Mouse (Mus musculus) NIH3T3 (cell line): ENCODE measurements around the gene Prkg1.
"Not testable (repeated sequence)": the region's sequence is repeated elsewhere in the genome, so short reads cannot be mapped to it uniquely, and the experiment has no call there.

Source experiments
- DNase-seq: peaks from one replicate; pipeline ENCODE4 v3.0.0-alpha.2; 2012; ENCODE audit warnings: low read depth

Prkg1 gene

DNA sequence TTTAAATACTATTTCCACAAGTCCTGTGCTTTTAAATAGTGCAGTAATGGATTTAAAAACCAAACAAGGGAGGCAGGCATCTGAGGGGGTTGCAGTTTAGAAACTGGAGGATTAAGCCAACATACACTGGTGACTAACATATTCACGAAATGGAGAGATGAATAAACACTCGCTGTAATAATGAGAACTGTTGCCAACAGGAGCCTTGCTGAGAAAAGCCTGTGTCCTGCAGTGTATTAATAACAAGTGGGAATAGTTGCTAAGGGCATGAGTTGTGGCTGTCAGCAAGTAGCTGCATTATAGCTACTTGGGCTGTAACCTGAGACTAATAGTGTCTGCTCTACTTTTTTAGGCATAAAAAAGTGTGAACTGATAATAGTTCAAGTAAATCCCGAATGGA, 480.3 kb downstream of the Prkg1 start:
- DNase-seq, result peak; percentile 87

DNA sequence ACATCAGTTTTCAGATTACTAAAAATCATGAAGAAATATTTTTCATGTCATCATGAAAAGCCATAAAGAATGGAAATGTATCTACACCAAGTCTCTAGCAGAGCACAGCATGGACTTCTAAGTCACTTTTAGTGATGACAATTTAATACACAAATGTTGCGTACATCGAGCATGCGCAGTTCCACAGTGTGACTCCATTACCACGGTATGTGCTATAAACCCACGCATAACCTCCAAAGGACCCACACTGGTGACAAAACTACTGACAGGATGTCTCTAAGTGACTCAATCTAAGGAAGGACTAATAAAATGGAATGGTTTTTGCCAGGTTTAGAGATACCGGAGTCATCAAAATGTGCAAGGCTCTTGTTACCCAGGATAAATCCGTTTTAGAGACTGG, 480.7 kb downstream of the Prkg1 start:
- peak; percentile 65 for DNase-seq

DNA sequence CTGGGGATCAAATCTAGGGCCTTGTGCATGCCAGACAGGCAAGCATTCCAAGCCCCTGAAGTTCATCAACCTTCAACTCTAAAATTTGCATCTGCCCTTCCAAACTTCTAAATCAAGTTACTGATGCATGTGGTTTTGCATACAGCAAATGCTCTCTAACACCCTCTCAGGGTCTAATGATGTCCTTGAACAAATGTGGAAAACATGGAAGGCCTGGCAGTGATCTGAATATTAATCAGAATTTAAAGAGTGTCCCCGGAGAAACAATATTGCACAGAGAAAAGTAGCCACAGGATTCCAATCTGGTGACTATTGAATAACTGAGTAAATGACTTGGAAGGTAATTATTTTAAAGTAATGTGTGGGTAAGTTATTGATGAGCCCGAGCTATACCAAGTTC, 481.2 kb downstream of the Prkg1 start:
- no peak for DNase-seq

DNA sequence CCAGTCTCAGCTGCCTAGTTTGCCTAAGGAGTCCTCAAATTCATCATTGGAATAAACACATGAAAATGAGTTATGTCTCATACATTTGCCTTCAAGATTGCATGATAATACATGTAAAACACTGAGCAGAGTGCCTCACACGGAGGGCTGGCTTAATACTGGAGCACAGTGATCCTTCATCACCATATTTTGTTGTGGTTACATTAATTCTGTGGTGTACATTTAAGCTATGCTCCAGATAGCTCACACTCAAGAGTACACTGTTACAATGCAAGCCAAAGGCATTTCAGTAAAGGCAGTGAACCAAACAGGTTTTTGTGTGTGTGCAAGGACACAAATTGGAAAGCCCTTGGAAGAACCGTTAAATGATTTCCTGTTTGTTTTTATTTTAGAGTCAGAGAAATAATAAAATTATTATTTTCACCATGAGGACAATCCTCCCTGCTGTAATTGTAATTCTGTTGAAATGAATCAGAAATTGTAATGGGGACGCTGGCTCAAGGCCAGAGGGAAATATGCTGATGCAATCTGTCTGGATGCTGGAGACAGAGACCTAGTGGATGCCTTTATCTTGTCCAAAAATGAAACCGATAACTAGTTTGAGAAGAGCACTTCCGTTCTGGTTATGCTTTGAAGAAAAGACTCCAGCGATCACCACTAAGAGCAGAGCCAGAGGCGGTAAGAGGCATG, 484.9 kb downstream of the Prkg1 start:
- peak; percentile 68 for DNase-seq

DNA sequence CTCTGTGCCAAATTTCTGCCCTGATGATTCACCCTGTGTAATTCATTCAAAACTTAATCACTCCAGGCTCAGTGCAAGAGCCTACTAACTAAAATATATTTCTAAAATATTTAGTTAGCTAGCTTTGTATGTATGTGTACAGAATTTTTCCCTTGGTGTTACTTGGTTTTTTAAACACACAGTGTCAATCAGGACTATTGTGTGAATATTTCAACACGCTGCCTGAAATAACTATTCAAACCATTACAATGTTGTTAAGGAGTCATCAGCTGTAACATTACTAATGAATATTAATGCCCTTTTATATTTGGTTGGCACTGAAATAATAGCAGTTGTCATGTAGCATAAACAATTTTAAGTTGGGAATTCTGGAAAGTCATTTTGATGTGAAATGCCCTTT, 502.4 kb downstream of the Prkg1 start:
- DNase-seq, result no peak

DNA sequence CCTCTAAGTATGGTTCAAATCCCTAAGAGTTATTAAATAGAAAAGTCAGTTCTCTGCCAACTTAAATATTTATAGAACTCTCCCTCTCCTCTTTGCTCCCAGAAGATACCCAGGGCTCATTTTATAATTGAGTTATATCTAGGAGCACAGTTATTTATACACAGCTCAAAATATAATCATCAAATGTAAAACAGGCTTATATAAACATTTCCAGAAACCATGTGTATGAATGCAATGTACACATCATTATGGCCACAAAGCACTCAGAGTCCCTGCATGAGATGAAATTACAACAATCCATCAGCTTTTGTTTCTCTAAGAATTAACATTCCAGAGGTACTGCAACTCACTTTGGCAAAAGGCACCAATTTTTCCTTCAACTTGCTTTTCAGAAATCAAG, 504.3 kb downstream of the Prkg1 start:
- peak; percentile 37 for DNase-seq

DNA sequence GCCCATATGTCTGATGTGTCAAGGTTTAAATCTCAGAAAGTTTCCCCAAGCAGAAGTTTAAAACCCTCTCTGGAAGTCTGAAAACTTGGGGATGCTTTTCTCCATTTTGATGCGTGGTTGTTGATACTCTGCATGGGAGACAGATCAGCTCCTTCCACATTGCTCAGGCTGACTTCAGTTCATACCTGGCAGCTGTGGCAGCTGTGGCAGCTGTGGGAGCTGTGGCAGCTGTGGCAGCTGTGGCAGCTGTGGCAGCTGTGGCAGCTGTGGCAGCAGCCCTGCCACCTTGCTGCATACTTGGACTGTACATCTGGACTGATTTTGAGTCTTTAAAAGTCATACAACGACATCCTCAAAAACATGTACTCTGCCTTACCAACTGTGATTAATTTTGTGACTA, 509.1 kb downstream of the Prkg1 start:
- DNase-seq, result no peak

DNA sequence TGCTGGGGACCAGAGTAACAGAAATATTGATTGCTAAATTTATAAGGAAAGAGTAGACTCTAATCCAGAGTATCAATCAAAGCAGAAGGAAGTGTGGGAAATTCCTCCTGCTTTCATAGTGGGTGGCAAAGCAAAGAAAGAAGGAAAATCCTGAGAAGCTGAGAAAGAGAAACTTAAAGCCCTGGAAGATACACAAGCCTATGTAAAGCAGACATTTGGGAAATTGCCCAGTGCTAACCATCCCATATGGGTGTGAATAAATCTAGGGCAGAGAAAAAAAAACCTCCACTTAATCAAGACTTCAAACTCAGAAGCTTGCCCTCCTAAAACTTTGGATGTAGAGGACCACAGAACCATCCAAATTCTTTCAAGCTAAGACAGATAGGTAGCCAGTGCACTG, 532.4 kb downstream of the Prkg1 start:
- DNase-seq, result no peak

DNA sequence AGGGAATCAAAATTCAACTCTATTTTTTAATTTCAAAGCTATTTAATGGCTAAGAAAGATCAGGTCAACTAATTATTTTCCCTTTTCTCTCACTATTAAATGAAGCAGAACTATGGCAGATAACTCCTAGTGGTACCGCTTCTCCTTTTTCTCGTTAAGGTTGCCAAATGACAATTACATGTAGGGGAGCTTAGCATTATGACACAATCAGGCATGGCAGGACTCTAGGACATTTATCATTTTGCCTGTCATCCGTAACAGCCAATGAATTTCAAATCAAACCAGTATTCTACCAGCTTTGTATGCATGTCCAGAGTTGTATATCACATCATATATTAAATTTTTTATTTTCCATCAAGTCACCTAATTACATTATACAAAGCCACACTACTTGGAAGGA, 536.4 kb downstream of the Prkg1 start:
- no peak for DNase-seq

DNA sequence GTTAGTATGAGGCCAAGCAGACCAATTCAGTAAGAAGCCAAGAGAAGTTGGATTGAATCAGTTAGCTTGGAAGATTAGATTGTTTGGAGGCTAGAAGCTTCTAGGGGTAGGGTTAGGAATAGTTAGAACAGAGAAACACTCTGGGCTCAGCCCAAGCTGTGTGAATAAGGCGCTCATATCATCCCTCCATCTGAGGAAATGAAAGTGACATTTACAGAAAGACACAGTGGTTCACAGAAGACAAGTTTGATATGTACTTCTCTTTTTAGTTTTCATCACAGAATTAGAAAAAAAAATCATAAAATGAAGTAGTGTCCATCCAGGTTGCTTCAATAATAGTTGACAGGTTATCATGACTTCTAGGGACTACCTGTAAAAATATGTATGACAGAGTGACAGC, 541.4 kb downstream of the Prkg1 start:
- DNase-seq, result no peak

DNA sequence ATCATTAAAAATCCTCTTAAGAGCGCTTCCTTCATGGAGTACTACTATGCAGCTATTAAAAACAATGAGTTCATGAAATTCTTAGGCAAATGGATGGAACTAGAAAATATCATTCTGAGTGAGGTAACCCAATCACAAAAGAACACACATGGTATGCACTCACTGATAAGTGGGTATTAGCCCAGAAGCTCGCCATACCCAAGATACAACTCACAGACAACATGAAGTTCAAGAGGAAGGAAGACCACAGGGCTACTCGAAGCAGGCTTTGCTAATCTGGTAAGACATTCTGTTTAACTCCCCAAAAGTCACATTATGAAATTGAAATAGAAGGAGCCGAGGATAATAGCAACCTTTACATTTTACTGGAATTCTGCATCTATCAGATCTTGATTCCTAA, 545.6 kb downstream of the Prkg1 start:
- not testable (repeated sequence) for DNase-seq

DNA sequence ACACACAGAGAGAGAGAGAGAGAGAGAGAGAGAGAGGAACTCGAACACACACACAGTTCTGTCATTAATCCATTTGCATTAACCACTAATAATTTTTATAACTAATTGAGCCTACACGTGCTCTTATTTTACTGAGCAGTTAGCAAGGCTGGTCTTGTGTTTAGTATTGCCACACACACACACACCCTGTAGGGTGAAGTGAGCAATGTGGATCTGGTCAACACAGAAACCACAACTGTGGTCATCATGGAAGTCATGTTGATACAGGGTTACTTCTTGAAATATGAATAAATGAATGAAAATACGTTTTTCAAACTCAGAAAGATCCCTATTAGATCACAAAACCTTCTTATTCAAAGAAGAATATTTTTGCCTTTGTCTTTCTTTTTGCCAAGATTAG, 554.0 kb downstream of the Prkg1 start:
- no peak for DNase-seq

DNA sequence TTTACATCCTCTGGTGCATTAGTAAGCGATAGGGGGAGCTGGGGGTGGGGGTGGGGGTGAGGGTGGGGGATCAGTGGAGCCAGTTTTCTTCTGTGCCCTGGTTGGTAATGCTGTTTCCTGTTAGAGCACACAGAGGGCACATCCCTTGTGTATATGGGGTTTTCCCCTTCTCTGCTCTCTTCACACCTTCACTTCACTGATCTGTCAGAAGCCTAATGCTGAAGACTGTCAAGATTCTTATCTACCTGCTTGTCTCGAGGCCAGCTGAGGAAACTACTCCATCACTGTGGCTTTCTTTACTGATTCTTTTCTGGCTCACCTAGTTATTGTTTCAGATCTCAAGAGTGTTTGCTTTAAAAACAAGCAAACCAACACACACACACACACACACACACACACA, 554.4 kb downstream of the Prkg1 start:
- no peak for DNase-seq

DNA sequence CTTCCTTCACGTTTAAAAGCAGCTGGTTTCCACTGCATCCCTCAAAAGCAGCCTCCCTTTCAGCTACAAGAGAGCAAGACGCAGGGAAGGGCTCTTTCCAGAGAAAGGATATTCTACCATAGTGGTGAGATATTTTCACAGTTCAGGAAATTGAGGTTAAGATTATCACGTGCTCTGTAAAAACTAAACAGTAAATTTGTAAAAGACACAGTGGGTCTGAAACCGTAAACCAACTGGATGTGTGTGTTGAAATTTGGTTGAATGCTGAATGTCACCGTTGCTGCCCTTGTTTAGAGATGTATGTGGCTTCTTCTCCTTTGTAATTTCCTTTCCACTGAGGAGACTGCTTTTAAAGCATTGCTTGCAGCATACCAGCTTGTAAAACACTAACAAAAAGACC, 565.2 kb downstream of the Prkg1 start:
- DNase-seq, result no peak

DNA sequence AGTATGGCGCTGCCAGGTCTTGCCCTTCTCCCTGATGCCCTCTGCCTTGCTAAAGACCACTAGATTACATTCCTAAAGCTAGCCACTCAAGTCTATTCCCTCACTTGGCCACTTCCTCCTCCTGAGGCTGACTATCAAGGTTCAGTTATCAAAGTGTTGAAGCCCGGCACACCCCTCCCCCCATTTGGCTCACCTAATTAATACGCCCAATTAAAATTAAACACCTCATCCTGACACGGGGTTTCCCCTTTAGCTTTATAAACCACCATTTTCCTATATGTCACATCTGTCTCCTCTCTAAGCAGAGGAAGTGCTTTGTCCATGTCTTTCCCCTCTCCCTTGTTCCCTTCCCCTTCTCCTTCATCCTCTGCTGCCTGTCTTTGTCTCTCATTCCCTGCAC, 566.4 kb downstream of the Prkg1 start:
- no peak for DNase-seq

DNA sequence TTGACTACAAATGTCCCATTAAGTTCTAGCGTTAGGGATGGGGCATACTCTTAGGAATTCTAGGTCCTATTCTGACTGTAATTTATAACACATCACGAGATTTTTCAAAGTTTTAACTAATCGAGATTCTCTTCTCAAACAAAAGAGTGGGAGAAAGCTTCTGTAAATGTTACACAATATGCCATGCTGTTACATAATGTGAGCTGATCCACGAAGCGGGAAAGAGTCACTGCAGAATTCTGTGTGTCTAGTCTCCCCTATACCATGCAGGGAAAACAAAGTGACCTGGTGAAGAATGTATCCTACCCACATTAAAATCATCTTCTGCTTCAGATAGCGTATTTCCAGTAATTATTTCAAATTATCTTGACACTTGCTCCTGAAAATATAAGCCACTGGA, 567.8 kb downstream of the Prkg1 start:
- no peak for DNase-seq

DNA sequence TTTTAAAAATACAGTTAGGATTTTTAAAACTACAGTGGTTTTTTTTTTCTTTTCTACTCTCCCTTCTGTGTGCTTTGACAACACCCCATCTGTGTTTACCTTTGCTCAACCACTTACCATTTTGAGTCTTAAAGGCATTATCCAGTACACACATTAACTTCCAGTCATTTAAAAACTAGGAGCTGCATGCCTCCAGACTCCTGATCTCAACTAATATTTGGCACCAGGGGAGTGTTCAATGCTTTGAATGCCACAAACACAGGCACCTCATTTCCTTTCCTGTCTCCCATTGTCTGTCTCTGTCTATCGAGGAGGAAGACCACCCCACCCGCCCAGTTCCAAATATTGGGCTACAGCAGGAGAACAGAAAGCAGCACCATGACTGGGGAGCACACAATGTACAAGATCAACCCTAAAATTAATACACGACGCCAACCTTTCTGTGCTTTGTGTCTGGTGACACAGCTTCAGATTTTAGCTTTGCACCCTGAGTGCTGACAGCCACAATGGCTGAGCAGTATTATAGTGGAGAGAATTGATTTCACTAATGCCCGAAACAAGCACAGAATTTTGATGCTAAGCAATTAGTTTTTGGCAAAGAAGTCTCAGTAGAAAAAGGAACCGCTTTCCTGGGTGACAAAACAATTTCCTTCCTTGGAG, 576.1 kb downstream of the Prkg1 start:
- DNase-seq, result no peak

DNA sequence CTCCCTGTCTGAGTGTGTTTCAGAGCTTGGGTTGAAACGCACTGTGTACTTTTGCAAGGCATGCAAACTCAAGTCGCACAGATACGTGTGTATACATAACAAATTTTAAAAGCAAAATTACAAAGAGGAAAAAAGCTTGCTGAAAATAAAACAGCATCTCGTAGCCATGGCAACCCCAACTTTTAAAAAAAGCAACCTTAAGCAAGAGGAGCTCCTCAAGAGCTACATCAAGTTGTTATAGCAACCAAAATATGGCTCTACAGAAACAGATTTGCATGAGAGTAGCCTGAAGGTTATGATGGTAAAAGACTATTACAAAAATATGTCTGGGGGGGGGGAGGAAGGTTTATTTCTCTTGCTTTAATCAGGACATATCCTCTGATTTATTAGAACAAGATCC, 584.1 kb downstream of the Prkg1 start:
- DNase-seq, result no peak

DNA sequence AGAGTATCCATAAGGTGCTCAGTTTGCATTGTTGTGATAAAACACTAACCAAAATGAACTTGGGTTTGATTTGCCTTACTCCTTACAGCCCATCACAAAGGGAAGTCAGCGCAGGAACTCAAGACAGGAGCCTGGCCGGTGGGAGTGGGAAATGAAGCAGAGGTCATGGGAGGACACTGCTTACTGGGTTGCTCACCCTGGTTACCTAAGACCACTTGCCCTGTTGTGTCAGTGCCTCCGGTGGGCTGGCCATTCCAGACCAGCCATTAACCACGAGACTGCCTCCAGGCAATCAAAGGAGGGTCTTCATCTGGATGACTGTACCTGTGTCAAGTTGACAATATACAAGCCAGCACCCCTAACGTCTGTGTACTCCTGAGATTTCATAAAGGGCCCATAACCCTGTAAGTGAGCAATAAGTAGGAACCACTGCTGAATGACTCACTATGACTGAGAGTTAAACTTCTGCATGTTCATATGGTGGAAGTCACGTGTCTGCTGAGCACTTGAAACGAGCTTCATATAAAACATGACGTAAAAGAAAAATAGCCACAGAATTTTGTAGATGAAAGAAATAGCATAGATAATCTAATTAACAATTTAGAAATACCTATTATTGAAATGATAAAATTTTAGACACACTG, 587.4 kb downstream of the Prkg1 start:
- no peak for DNase-seq

DNA sequence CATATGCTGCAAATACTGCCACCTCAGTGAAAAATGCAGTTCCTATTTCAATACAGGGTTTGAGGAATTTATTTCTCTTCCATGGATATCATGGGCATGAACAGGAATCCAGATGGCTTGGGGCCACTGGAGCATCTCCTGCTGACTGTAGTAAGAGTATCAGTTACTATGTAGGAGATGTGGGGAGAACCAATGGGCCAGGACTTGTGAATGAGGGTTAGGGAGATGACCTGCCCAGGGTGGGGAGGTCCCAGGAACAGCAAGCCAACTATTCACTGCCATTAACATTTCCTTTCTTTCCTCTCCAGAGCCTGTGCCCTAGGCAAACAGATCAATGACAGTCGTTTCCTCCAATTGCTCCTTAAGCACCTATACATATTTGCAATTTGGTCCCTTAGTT, 593.8 kb downstream of the Prkg1 start:
- DNase-seq, result no peak

DNA sequence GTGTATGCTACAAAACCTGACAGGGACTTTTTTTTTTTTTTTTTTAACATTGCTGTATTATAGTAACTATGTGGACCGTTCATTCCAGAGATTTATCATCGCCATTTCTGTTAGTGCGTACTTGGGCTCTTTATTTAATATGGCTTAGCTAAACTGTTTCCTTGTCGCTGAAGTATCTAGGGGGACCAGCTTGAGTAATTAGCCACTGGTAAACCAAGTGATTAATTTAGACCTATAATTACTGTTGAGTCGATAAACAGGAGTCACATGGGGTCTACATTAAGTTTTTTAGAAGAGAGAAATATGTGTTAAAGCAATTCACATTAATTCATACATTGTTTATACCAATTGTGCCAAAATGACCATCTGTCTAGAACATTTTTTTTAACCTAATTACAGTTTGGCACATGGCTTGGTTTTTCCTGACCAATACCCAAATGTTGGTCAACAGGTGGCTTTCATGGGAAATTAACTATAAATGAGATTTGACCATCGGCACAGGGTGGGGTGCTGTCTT, 605.8 kb downstream of the Prkg1 start:
- no peak for DNase-seq

DNA sequence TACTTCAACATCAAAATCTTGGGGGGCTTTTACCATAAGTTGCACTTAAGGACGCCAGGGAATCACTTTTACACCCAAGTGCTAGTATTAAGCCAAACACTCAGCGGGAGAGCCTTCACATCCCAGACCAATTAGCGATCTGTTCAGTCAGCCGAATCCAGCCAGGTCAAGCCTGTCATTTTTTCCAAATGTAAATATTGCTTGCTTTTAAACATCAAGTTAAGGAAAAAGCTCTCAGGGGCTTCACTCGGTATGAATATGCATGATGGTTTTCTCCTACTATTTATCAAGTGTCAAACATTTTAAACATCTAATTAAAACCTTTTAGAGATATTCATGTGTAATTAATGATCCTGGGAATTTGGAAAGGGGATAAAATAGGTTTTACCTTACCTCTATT, 611.4 kb downstream of the Prkg1 start:
- DNase-seq, result no peak

DNA sequence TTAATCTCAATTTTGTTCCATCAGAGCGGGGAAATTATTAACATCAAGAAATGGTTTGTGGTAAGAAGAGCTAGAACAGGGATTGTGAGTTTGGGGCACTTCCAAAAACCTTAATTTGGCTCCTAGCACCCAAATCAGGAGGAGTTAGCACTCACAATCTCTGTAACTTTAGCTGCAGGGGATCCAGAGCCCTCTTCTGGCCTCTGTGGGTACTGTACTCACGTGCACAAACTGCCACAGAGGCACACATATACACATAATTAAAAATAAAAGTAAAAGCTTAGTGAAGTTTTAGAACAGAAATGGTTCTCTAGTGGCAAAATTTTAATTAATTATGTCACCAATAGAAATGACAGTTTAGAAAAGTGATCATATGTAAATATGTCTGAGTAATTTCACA, 614.9 kb downstream of the Prkg1 start:
- DNase-seq, result peak; percentile 14
